Mouse (Mus musculus): ENCODE results near the gene Gatad1.

DNA sequence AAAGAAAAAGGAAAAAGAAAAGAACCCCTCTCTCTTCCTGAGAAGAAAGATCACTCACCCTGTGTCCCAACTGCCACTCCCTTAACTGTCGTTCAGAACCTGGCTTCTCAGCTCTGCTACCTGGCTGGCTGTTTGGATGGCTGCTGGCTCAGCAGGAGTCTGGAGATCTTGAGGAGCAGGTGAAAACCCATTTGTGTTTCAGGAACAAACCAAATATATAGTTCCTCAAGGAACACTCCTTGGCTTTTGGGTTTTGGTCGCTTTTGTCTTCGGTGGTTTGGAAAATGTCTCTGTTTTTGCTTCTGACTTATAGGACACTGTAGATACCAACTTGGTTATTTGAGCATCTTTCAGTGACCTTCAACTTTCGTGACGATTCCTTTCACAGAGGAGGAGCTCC is at the start of gene Gatad1:
- TF ChIP-seq GATA1 (IDR thresholded peaks at IDR 0.05; ENCODE audit: borderline replicate concordance, low read length): no peak
- TF ChIP-seq FLI1 (IDR thresholded peaks at IDR 0.05; ENCODE audit: low read length): no peak

Data from megakaryocyte, embryonic 14.5 days (primary cell).